ENCODE assay signal across 7 mouse cellular contexts in genomic region chr2:154436458-154437190, GRCm38 (mm10). TPM values are rescaled to one million over a fixed set of nuclear protein-coding genes. Genes with fewer than 3 reads are reported as not detected.
DNase-seq lines count a peak whose midpoint lies in the region; ATAC-seq lines count a peak whose summit lies in the region.

Cbfa2t2 (plus strand) TSS chr2:154436481.

- under 1% methylated on average over 70 of the region's 70 CpGs for WGBS in forebrain, embryonic 12.5 days

- H3K9ac ChIP-seq in forebrain, embryonic 12.5 days, result peak within 1 kb of the TSS; percentile 97

- no peaks in the 10 kb centered on the region for H3K36me3 ChIP-seq in forebrain, embryonic 12.5 days (replicated peaks)

- peak; percentile 88 for ATAC-seq in forebrain, embryonic 12.5 days (ENCODE audit: low FRiP score)

- no peaks in the 10 kb centered on the region for H3K9me3 ChIP-seq in forebrain, embryonic 12.5 days

- H3K4me3 ChIP-seq in forebrain, embryonic 12.5 days (replicated peaks), result peak within 1 kb of the TSS; percentile 94

- no peaks in the 10 kb centered on the region for H3K27me3 ChIP-seq in forebrain, embryonic 12.5 days

- H3K4me1 ChIP-seq in forebrain, embryonic 12.5 days, result peaks cover 39% of the 10 kb centered on the region

- DNase-seq in MN1 (ENCODE audit: low spot score), result peak; percentile 71
- DNase-seq in adrenal gland, postnatal 25 days, result peak; percentile 64
- DNase-seq in heart, postnatal 4 days, result peak; percentile 58
- DNase-seq in layer of hippocampus, postnatal 14 days (ENCODE audit: low spot score in 2 of 2), result no peak
- DNase-seq in lung, postnatal 36 days, result peak; percentile 47
- peak; percentile 57 for DNase-seq in retina, embryonic 14.5 days (ENCODE audit: low spot score)

- peak within 1 kb of the TSS; percentile 94 for H3K27ac ChIP-seq in forebrain, embryonic 12.5 days

- peak within 1 kb of the TSS; percentile 62 for H3K4me2 ChIP-seq in forebrain, embryonic 12.5 days

RNA-seq across cellular contexts. Expression of gene Cbfa2t2, which starts in this region (rescaled TPM):
- 40.7 and 50.1 TPM in 2 replicates for total RNA-seq in adrenal gland, postnatal 25 days (2021)
- polyA plus RNA-seq in forebrain, embryonic 12.5 days (2016; fragmentation: Nextera tagmentation; extraction: Ambion mirVana), result 75.6 and 84.0 TPM in 2 replicates
- total RNA-seq in heart, postnatal 4 days (2021), result 10 to 100 TPM; 33.9 to 34.2 TPM
- total RNA-seq in layer of hippocampus, postnatal 14 days (2021), result 10 to 100 TPM; 43.3 to 50.4 TPM

Comparison
In these comparisons a context has a peak if more than half of its experiments do, and no peak if none do; other contexts are left out.
1. DNase-seq: peak in MN1 (single experiment), adrenal gland, postnatal 25 days (single experiment), heart, postnatal 4 days (single experiment), lung, postnatal 36 days (single experiment) and retina, embryonic 14.5 days (single experiment); none in layer of hippocampus, postnatal 14 days (0 of 2).